Mouse (Mus musculus) limb, embryonic 11.5 days (tissue): Measurements from ENCODE around the gene Thap4. TPM values are rescaled to one million over a fixed set of nuclear protein-coding genes. Genes with fewer than 3 reads are reported as not detected.

Source experiments
- ATAC-seq: fragments of 200-750 bp; cut with Nextera tagmentation; 2 replicates; pipeline ENCODE4 v1.8.0; 2017; ENCODE audit warnings: low read depth; ENCODE audit not compliant: insufficient number of reproducible peaks, low FRiP score, low TSS enrichment
- DNase-seq: peaks from one replicate; pipeline ENCODE4 v3.0.0-alpha.2; 2015; ENCODE audit warnings: low spot score
- H3K27ac ChIP-seq: fragments of 300-500 bp; sonication (generic); replicated peaks from 2 replicates; pipeline ENCODE4 v1.5.1; 2014; ENCODE audit warnings: low read depth, mild to moderate bottlenecking, low read length
- H3K27me3 ChIP-seq: fragments of 300-500 bp; sonication (generic); 2 replicates; pipeline ENCODE4 v1.6.1; 2014; ENCODE audit warnings: mild to moderate bottlenecking, low read length, mixed read lengths; ENCODE audit not compliant: control insufficient read depth, insufficient read depth
- H3K36me3 ChIP-seq: fragments of 300-500 bp; sonication (generic); 2 replicates; pipeline ENCODE4 v1.6.1; 2014; ENCODE audit warnings: mild to moderate bottlenecking, low read length, moderate library complexity, mixed read lengths; ENCODE audit not compliant: control insufficient read depth, insufficient read depth
- H3K4me1 ChIP-seq: fragments of 300-500 bp; sonication (generic); 2 replicates; pipeline ENCODE4 v1.6.1; 2014; ENCODE audit warnings: low read length, mixed read lengths; ENCODE audit not compliant: control insufficient read depth, insufficient read depth
- H3K4me2 ChIP-seq: fragments of 300-500 bp; sonication (generic); 2 replicates; pipeline ENCODE4 v1.6.1; 2014; ENCODE audit warnings: low read depth, mild to moderate bottlenecking, moderate library complexity; ENCODE audit not compliant: severe bottlenecking
- H3K4me3 ChIP-seq: fragments of 300-500 bp; sonication (generic); 2 replicates; pipeline ENCODE4 v1.5.1; 2014; ENCODE audit warnings: low read depth, low read length
- H3K9ac ChIP-seq: fragments of 300-500 bp; sonication (generic); 2 replicates; pipeline ENCODE4 v1.6.1; 2014; ENCODE audit warnings: mild to moderate bottlenecking, low read length
- H3K9me3 ChIP-seq: fragments of 300-500 bp; sonication (generic); 2 replicates; pipeline ENCODE4 v1.6.1; 2016; ENCODE audit warnings: low read length; ENCODE audit not compliant: control insufficient read depth
- WGBS: fragments of 180-500 bp; shearing (Covaris S2); extraction: QIAGEN DNeasy Blood & Tissue Kit; methylation state at CpG from one replicate; pipeline ENCODE4 v1.1.7; 2014; 5-methylcytosine and 5-hydroxymethylcytosine counted together
- polyA plus RNA-seq: library from polyadenylated mRNA; unstranded; fragments of >200 nt; fragmentation: Nextera tagmentation; extraction: Ambion mirVana; gene quantifications from 2 replicates; pipeline ENCODE4 v1.2.1, GENCODE M21; 2014

Gene Thap4
- polyA plus RNA-seq, 1 experiment from 2014 or later = 44.0 TPM

- WGBS = 94% methylated on average over 3 of the region's 3 CpGs
- H3K9me3 ChIP-seq = no peaks in the 10 kb centered on the region
- no peak for DNase-seq
- H3K4me1 ChIP-seq = no peaks in the 10 kb centered on the region
- no peak overlapping the region for H3K27ac ChIP-seq
- H3K36me3 ChIP-seq = no peaks in the 10 kb centered on the region; the same call in 1 of the 2 replicates
- H3K4me2 ChIP-seq = no peak overlapping the region
- no peak overlapping the region for H3K4me3 ChIP-seq
- no peak for ATAC-seq
- no peak overlapping the region for H3K9ac ChIP-seq
- H3K27me3 ChIP-seq = no peaks in the 10 kb centered on the region
Observed at GRCm38 (mm10) chr1:93735859-93736258, 18.8 kb downstream of the Thap4 start.

GRCm38 (mm10) chr1:93731880-93732281 is 22.8 kb downstream of the Thap4 start:
- H3K36me3 ChIP-seq = no peaks in the 10 kb centered on the region; the same call in 1 of the 2 replicates
- H3K9me3 ChIP-seq = no peaks in the 10 kb centered on the region
- no peak overlapping the region for H3K4me3 ChIP-seq
- H3K27ac ChIP-seq = no peak overlapping the region
- no peak overlapping the region for H3K9ac ChIP-seq
- ATAC-seq = no peak
- WGBS = 30% methylated on average over 3 of the region's 3 CpGs
- H3K4me2 ChIP-seq = no peak overlapping the region
- H3K27me3 ChIP-seq = no peaks in the 10 kb centered on the region
- DNase-seq = no peak
- H3K4me1 ChIP-seq = no peaks in the 10 kb centered on the region

GRCm38 (mm10) chr1:93731103-93731502 is 23.6 kb downstream of the Thap4 start:
- no peaks in the 10 kb centered on the region for H3K27me3 ChIP-seq
- DNase-seq (no peak), ATAC-seq (no peak)
- no peaks in the 10 kb centered on the region for H3K9me3 ChIP-seq
- H3K27ac ChIP-seq = no peak overlapping the region
- no peak overlapping the region for H3K4me2 ChIP-seq
- H3K9ac ChIP-seq = no peak overlapping the region
- 94% methylated on average over 5 of the region's 5 CpGs for WGBS
- no peak overlapping the region for H3K4me3 ChIP-seq
- no peaks in the 10 kb centered on the region; the same call in 1 of the 2 replicates for H3K36me3 ChIP-seq
- no peaks in the 10 kb centered on the region for H3K4me1 ChIP-seq

- no peak for ATAC-seq
- H3K27ac ChIP-seq = no peak overlapping the region
- H3K9ac ChIP-seq = no peak overlapping the region
- H3K4me2 ChIP-seq = no peak overlapping the region
- 69% methylated on average over 3 of the region's 3 CpGs for WGBS
- no peaks in the 10 kb centered on the region for H3K4me1 ChIP-seq
- DNase-seq = peak; percentile 56
- no peaks in the 10 kb centered on the region for H3K27me3 ChIP-seq
- no peak overlapping the region for H3K4me3 ChIP-seq
- H3K9me3 ChIP-seq = no peaks in the 10 kb centered on the region
- H3K36me3 ChIP-seq = no peaks in the 10 kb centered on the region
Observed at GRCm38 (mm10) chr1:93726974-93727373, 27.7 kb downstream of the Thap4 start.

GRCm38 (mm10) chr1:93726116-93726515 is 28.5 kb downstream of the Thap4 start:
- no peak overlapping the region for H3K4me3 ChIP-seq
- no peak overlapping the region for H3K4me2 ChIP-seq
- no peaks in the 10 kb centered on the region for H3K9me3 ChIP-seq
- H3K36me3 ChIP-seq = no peaks in the 10 kb centered on the region
- H3K27ac ChIP-seq = no peak overlapping the region
- DNase-seq = no peak
- WGBS = 86% methylated on average over 3 of the region's 3 CpGs
- no peak for ATAC-seq
- no peaks in the 10 kb centered on the region for H3K27me3 ChIP-seq
- no peaks in the 10 kb centered on the region for H3K4me1 ChIP-seq
- H3K9ac ChIP-seq = no peak overlapping the region

GRCm38 (mm10) chr1:93725665-93726064 is 29.0 kb downstream of the Thap4 start:
- no peak for ATAC-seq

GRCm38 (mm10) chr1:93724623-93725022 is 30.0 kb downstream of the Thap4 start:
- no peak overlapping the region for H3K9ac ChIP-seq
- no peak overlapping the region for H3K4me3 ChIP-seq
- ATAC-seq (no peak), DNase-seq (no peak)
- no peaks in the 10 kb centered on the region for H3K4me1 ChIP-seq
- H3K27me3 ChIP-seq = no peaks in the 10 kb centered on the region
- no peaks in the 10 kb centered on the region for H3K9me3 ChIP-seq
- H3K27ac ChIP-seq = no peak overlapping the region
- H3K36me3 ChIP-seq = no peaks in the 10 kb centered on the region
- no peak overlapping the region for H3K4me2 ChIP-seq
- 91% methylated on average over 3 of the region's 3 CpGs for WGBS

More at GRCm38 (mm10) chr1:93725665-93726064, 29.0 kb downstream of the Thap4 start:
- no peaks in the 10 kb centered on the region for H3K9me3 ChIP-seq
- no peak overlapping the region for H3K4me2 ChIP-seq
- no peak overlapping the region for H3K4me3 ChIP-seq
- H3K27ac ChIP-seq = no peak overlapping the region
- no peaks in the 10 kb centered on the region for H3K4me1 ChIP-seq
- no peaks in the 10 kb centered on the region for H3K36me3 ChIP-seq
- 88% methylated on average over 5 of the region's 5 CpGs for WGBS
- no peak for DNase-seq
- no peak overlapping the region for H3K9ac ChIP-seq
- no peaks in the 10 kb centered on the region for H3K27me3 ChIP-seq

- H3K9me3 ChIP-seq = no peaks in the 10 kb centered on the region
- H3K27me3 ChIP-seq = no peaks in the 10 kb centered on the region
- no peak overlapping the region for H3K27ac ChIP-seq
- H3K4me3 ChIP-seq = no peak overlapping the region
- no peaks in the 10 kb centered on the region for H3K36me3 ChIP-seq
- no peak overlapping the region for H3K9ac ChIP-seq
- no peaks in the 10 kb centered on the region for H3K4me1 ChIP-seq
- 78% methylated on average over 7 of the region's 7 CpGs for WGBS
- DNase-seq (no peak), ATAC-seq (no peak)
- H3K4me2 ChIP-seq = no peak overlapping the region
Observed at GRCm38 (mm10) chr1:93721557-93721956, 33.1 kb downstream of the Thap4 start.

- Histone ChIP-seq H3K36me3 (peaks cover 2% of the 10 kb centered on the region; the same call in 1 of the 2 replicates), H3K4me2 (no peak overlapping the region), H3K27ac (no peak overlapping the region)
Observed at GRCm38 (mm10) chr1:93716166-93716565, 38.5 kb downstream of the Thap4 start.

More at GRCm38 (mm10) chr1:93716166-93716565, 38.5 kb downstream of the Thap4 start:
- 94% methylated on average over 2 of the region's 2 CpGs for WGBS
- H3K9ac ChIP-seq = no peak overlapping the region
- no peak for ATAC-seq
- H3K27me3 ChIP-seq = no peaks in the 10 kb centered on the region
- H3K4me3 ChIP-seq = no peak overlapping the region
- no peaks in the 10 kb centered on the region for H3K4me1 ChIP-seq
- DNase-seq = no peak
- H3K9me3 ChIP-seq = no peaks in the 10 kb centered on the region
